Mouse (Mus musculus): Measurements from ENCODE around the gene Wdr92.

Gene Wdr92

GRCm38 (mm10) chr11:17181807-17182206 lies at the start of gene Wdr92:
Gene Wdr92, plus strand, starts transcription at chr11:17182107.
- DNase-seq (ENCODE audit: inconsistent ontology term): no peak

DNA sequence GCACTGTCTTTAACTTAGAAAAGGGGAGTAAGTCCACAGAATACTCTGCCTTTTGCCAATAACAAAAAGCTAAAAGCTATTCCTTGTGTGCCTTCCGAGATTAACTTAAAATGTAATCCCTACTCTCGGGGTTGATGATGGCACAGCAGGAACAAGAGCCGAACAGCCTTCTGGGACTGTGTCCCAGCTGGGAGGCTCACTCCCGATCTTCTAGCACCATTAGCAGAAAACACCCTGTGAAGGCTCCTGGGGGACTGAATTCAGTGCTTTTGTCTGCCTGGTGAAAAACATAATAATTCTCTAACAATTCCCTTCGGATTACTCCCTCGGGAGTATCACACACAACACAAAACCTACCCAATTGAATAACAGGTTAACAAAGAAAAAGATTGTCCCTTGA lies 46.3 kb upstream of the Wdr92 start:
- no peak for DNase-seq (ENCODE audit: inconsistent ontology term)

DNA sequence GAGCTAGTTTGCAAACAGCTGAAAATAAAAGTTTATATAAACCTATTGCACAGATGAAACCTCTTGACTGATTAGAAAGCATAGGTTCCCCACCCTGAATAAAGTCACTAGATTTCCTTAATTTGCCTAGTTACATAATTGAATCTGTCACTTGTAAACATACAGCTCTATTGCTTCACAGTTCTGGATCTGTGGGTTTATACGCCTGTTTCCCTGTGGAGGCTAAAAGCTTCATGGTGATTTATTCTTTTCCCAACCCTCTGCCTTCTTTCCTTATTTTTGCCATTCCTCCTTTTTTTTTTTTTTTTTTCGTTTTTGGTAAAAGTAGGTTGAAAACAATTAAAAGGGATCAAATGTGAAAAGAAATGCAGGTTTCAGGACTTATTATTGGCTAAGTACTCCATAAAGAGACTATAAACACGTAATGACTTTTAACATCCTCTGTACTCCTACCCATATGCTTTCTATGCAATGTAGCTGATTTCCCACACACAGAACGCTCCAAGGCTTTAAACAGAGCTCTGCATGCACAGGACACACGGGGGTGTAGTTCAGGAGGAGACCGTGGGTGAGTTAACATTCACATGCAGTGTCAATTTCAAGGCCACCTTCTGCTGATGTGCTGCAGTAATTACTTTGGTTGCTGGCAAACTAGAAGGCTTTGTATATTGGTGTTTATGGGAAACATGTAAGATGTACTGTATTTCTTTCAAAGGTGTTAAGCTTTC lies 43.4 kb upstream of the Wdr92 start:
- DNase-seq (ENCODE audit: inconsistent ontology term): no peak

- peak; percentile 98 for DNase-seq (ENCODE audit: inconsistent ontology term)
Measured at GRCm38 (mm10) chr11:17158858-17159737, 22.8 kb upstream of the Wdr92 start, which contains the start of gene Ppp3r1. Gene Ppp3r1, plus strand, starts transcription at chr11:17159263.

DNA sequence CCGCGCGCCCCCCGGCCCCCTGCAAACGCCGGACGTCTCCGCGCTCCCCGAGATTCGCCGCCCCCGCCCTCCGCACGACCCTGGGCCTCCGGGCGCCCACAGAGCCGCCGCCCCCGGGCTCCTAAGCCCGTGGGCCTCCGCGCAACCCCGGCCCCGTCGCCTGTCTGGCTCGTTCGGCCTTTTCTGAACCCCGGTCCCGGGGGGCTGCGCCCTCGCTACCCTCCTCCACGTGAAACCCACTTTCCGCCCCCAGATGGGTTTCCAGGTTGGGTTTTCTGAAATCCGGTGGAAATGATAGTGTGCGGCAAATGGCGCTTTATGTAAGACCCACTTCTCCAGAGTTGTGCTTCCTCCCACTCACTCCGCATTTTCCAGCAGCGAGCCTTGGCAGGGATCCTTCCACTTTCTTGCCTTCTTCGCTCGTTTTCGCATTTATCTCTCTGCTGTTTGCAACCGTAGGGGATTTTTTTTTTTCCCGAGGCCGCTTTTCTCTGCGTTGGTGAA lies 22.1 kb upstream of the Wdr92 start:
- peak; percentile 64 for DNase-seq (ENCODE audit: inconsistent ontology term)

DNA sequence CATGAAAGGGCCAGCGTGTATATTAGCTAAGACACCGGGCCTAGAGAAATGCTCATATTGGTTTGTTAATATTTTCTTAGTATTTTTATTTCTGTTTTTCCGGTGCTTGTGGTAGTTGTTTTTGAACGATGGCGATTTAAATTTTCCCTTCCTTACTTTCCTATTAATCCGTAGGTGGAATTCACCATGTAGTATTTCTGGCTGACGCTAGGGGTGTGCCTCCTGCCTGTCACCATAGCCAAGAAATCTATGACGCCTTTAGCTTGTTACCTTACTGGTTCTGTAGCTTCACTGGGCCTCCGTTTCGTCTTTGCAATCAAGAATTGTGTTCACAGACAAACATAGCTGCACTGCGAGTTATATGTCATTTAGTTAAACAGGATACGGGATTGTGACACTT lies 21.7 kb upstream of the Wdr92 start:
- DNase-seq (ENCODE audit: inconsistent ontology term): no peak

DNA sequence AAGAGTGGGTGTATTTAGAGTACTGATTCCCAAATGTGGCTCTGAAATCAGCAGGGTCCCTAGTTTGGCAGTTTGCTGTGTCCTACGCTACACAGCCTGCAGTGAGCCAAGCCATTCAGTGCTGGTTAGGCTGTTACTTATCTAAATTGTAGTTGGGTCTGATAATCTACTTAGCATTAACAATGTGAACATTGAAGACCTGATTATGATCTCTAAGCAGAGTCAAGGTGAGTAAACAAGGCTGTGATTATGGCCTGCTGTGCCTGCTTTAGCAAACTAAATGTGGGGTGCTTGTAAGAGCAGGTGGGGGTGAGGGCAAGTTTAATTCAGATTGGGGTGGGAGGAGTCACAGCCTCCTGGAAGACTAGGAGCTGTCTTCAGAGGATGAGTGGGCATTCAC lies 18.0 kb upstream of the Wdr92 start:
- no peak for DNase-seq (ENCODE audit: inconsistent ontology term)

DNA sequence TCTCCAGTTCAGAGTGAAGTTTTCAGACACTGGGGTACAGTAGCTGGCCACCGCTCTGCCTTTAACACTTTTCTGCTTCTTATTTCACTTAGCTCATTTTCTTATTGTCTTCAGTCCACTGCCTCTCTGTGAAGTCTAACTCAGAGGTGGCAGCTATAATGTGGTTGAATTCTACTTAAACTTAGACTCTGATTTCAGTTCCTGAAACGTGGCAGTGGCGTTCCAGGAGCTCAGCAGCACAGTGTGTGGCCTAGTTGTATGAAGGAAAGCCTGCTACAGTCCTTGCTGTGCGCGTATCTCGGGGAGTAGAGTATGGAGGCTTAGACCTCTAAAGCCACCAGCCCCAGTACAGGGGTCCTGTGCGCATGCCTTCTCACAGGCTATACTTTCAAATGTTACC lies 15.3 kb upstream of the Wdr92 start:
- no peak for DNase-seq (ENCODE audit: inconsistent ontology term)

DNA sequence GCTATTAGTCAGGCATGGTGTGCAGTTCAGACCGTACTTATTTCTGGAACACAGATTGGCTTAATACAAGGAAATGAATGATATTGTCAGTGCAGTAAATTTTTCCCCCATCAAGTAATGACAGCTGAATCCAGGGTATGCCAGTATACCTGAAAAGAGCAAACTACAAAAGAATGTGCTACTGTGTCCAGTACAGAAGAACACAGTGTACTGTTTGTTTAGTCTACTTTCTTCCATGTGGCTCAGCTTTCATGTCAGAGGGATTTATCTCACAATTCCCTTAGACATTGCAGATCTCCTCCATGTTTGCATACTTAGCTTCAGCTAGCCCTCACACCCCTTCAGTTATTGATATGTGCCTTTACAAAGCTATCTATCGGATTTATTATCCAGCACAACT lies 12.6 kb upstream of the Wdr92 start:
- peak; percentile 49 for DNase-seq (ENCODE audit: inconsistent ontology term)

DNA sequence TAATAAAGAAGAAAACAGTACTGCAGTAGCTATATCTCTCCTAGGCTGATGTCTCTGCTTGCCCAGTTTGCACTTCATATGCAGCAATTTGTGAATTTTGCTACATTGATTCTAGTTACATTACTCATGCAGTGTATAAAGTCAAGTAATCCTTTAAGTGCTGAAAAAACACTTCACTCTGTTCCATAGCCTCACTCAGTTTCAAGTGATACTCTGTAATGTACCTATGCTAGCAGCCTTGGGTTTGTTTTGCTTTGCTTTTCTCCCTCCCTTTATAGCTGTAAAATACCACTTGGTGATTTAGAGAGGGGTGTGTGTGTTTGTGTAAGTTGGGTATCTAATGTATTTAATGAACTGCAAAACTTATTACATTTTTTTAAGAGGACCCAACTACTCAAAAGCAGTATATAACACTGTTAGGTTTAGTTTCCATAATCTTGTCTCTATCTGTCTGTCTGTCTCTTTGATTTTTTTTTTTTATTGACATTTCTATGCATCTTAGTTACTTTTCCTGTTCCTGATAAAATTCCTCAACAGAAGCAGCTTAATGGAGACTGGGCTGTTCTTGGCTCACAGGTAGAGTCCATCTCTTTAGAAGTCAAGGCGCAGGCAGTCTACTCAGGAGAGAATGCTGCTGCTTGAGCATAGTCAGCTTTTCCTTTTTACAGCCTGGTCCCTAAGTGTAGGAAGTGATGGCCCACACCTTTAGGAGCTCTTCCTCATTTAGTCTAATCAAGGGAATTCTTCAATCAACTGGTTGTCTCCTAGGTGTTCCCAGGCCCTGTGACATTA lies 10.8 kb upstream of the Wdr92 start:
- no peak for DNase-seq (ENCODE audit: inconsistent ontology term)

DNA sequence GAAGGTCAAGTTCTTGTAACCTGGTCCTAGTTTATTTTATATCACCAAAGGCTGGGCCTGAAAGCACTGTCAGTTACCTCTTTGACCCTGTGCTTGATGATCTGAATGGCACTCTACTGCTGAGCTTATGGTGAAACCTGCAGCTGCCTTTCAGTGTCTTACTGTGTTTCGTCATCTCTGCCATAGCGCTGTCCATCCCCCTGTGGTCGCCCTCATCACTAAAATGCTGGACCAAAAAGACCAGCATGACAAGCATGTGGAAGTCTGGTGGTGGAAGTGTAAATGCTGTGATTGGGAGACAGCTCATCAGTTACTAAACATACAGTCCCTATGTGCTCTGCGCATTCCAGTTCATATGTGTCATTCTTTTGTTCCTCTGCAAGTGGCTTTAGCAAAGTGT lies 9.6 kb upstream of the Wdr92 start:
- no peak for DNase-seq (ENCODE audit: inconsistent ontology term)

DNA sequence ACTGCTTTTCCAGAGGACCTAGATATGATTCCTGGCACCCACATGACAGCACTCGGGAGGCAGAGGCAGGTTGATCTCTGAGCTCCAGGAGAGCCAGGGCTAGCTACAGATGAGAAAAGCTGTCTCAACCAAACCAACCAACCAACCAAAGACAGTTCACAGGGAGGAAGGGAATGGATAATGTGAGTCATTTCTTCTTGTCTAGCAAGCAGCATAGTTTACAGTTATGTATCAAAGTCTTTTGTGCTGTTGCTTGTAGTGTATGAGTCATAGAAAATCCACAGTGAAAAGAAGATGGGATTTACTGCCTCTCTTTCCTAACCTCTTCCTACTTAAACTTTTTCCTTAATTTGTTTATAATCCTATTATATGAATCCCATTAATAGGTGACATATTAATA lies 5.3 kb upstream of the Wdr92 start:
- DNase-seq (ENCODE audit: inconsistent ontology term): peak; percentile 85

DNA sequence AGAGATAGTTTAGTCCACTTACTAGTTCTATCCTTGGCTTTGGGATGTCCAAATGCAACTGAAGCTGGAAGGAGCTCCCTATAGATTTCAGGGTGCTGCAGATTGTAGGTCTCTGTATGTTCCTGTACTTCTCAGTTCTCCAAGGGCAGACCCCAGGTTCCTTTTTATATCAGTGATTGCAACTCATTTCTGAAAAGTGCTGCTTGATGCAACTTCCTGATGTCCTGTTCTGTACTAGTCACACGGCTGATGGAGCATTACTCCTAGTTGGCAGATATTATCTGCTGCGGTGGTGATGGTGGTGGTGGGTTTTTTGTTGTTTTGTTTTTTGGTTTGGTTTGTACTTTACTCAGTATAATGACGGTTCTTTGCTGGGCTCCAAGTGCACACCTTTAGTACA lies 1.2 kb upstream of the Wdr92 start:
- no peak for DNase-seq (ENCODE audit: inconsistent ontology term)

DNA sequence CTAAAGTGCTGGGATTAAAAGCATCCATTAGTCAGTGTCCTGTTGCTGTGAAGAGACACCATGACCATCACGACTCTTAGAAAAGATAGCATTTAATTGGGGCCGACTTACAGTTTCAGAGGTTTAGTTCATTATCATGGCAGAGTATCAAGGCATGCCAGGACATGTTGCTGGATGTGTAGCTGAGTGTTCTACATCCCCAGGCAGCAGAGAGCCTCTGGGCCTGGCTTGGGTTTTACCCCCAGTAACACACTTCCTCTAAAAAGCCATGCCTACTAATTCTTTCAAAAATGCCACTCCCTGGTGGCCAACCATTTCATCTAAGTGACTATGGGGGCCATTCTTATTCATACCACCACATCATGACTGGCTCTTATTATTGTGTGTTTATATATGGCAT lies 1.3 kb downstream of the Wdr92 start:
- DNase-seq (ENCODE audit: inconsistent ontology term): no peak

GRCm38 (mm10) chr11:17187649-17188048 lies 5.7 kb downstream of the Wdr92 start:
- no peak for DNase-seq (ENCODE audit: inconsistent ontology term)

GRCm38 (mm10) chr11:17188786-17189185 lies 6.9 kb downstream of the Wdr92 start:
- no peak for DNase-seq (ENCODE audit: inconsistent ontology term)

DNA sequence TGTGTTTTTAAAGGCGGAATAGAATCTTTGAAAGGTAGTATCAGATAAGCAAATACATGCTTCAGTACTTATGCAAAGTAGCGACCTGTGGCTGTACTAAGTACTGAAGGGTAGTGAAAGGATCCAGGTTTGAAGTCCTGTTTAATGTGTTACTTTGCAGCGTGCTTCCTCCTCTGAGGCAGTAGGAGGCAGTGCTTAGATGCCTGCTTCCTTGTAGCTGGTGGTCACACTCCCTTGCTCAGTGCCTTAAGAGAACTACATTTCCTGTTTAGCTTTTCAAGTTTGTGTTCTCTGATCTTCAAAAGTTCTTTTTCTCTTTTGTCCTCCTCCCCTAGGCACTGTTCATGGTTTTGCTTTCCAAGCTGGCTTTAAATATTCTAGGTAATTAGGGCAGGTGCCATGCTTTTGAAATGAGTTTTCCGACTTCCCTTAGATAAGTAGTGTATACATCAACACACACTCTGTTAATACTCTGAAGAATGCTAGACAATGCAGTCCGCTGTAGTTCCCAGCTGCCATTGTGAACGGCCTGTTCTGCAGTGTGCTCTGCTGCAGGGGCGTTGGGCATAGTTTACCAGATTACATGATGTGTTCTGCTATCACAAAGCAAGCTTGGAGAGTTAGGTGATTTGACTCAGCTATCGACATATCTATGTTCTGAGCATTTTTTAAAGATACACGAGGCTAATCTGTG lies 10.4 kb downstream of the Wdr92 start:
- no peak for DNase-seq (ENCODE audit: inconsistent ontology term)

GRCm38 (mm10) chr11:17199170-17199569 lies 17.3 kb downstream of the Wdr92 start:
- DNase-seq (ENCODE audit: inconsistent ontology term): no peak

DNA sequence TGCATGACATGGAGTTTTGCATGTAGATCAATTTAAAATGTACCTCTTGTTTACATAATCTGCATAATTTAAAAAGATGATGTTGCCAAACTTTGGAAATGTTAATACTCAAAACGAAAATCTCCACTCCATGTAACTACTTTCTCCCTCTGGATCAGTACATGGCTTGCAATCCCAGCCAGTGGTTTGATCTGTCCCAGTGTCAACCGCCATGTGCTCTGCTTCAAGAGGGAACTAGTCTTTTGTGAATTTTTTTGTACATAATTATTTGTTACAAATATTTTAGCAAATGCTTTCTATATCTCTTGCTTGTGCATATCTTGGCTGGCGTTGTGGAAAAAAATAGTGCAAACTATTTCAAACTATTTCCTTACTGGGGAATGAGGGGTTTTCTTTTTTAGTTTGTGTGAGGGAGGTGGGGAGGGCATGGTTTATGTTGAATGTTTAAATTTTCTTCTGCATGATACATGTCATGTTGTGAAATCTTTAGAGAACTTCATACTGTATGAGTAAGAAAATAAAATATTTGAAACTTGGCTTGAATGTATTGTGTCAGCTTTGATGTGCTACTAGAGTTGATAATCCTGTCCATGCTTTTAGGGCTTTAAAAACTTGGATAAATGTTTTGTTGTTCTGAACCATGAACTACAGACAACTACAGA lies 18.1 kb downstream of the Wdr92 start:
- DNase-seq (ENCODE audit: inconsistent ontology term): no peak

- DNase-seq (ENCODE audit: inconsistent ontology term): no peak
Measured at GRCm38 (mm10) chr11:17200936-17201335, 19.0 kb downstream of the Wdr92 start.

DNA sequence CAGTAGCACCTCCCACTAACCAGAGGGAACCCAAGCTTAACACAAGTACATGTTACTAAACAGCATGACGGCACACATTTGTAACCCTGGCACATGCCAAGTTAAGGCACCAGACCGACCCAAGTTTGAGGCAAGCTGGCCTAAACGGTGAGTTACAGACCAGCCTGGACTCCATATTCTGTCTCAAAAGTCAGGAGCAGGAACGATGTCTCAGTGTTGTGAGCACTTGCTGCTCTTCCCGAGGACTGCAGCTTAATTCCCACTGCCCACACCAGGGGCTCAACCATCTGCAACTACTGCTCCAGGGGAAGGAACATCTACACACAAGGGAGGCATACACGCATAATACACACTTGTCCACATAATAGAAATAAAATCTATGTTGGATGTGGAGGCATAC lies 20.6 kb downstream of the Wdr92 start:
- DNase-seq (ENCODE audit: inconsistent ontology term): no peak
